Mouse (Mus musculus) midbrain, embryonic 11.5 days (tissue): Measurements from ENCODE around the gene Rps25. TPM values are rescaled to one million over a fixed set of nuclear protein-coding genes. Genes with fewer than 3 reads are reported as not detected.
"Not testable (repeated sequence)": the region's sequence is repeated elsewhere in the genome, so short reads cannot be mapped to it uniquely, and the experiment has no call there.

ENCODE experiments used
- ATAC-seq: fragments of 200-750 bp; cut with Nextera tagmentation; 2 replicates; pipeline ENCODE4 v1.8.0; 2017; ENCODE audit warnings: moderate TSS enrichment, moderate library complexity; ENCODE audit not compliant: low FRiP score
- DNase-seq: peaks from one replicate; pipeline ENCODE4 v3.0.0; 2015; ENCODE audit warnings: low spot score; ENCODE audit errors: missing footprints
- H3K27ac ChIP-seq: fragments of 300-500 bp; sonication (generic); 2 replicates; pipeline ENCODE4 v1.5.1; 2014; ENCODE audit warnings: low read depth, low read length
- H3K27me3 ChIP-seq: fragments of 300-500 bp; sonication (generic); 2 replicates; pipeline ENCODE4 v1.6.1; 2014; ENCODE audit warnings: mild to moderate bottlenecking, low read length, moderate library complexity, mixed read lengths; ENCODE audit not compliant: control insufficient read depth, insufficient read depth
- H3K36me3 ChIP-seq: fragments of 300-500 bp; sonication (generic); 2 replicates; pipeline ENCODE4 v1.6.1; 2014; ENCODE audit warnings: mild to moderate bottlenecking, low read length, moderate library complexity, mixed read lengths; ENCODE audit not compliant: control insufficient read depth, insufficient read depth
- H3K4me1 ChIP-seq: fragments of 300-500 bp; sonication (generic); 2 replicates; pipeline ENCODE4 v1.6.1; 2014; ENCODE audit warnings: low read length; ENCODE audit not compliant: control insufficient read depth, insufficient read depth
- H3K4me2 ChIP-seq: fragments of 300-500 bp; sonication (generic); 2 replicates; pipeline ENCODE4 v1.6.1; 2014; ENCODE audit warnings: mild to moderate bottlenecking, moderate library complexity
- H3K4me3 ChIP-seq: fragments of 300-500 bp; sonication (generic); 2 replicates; pipeline ENCODE4 v1.5.1; 2014; ENCODE audit warnings: low read depth, low read length
- H3K9ac ChIP-seq: fragments of 300-500 bp; sonication (generic); 2 replicates; pipeline ENCODE4 v1.6.1; 2014; ENCODE audit warnings: low read length
- H3K9me3 ChIP-seq: fragments of 300-500 bp; sonication (generic); 2 replicates; pipeline ENCODE4 v1.6.1; 2016; ENCODE audit warnings: low read length; ENCODE audit not compliant: control insufficient read depth
- WGBS: fragments of 180-500 bp; shearing (Covaris S2); extraction: QIAGEN DNeasy Blood & Tissue Kit; methylation state at CpG from one replicate; pipeline ENCODE4 v1.1.7; 2014; 5-methylcytosine and 5-hydroxymethylcytosine counted together
- polyA plus RNA-seq: library from polyadenylated mRNA; unstranded; fragments of >200 nt; fragmentation: Nextera tagmentation; extraction: Ambion mirVana; gene quantifications from 2 replicates; pipeline ENCODE4 v1.2.1, GENCODE M21; 2014

The Rps25 gene
- polyA plus RNA-seq, 1 experiment from 2014 or later: 1,826 TPM

DNA sequence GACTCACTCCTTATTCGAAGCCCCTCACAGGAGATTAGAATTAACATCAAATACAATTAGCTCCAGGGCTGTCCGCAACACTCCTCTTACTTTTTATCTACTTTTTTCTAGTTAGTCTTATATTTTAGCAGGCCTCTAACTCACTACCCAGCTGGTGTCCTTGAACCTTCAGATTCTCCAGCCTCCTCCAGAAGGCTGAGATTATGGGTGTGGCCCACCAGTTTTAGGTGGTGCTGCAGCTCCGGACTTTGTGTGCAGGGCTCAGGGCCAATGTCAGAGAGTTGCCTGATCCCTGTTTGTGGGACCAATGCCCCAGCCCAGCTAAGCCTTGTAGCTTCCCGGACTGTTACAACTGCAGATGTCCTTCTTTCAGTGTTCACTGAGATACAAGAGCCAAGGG, 16.6 kb downstream of the Rps25 start:
- Histone ChIP-seq H3K4me1 (no peaks in the 10 kb centered on the region), H3K9ac (no peak overlapping the region), H3K27ac (no peak overlapping the region), H3K36me3 (no peaks in the 10 kb centered on the region), H3K9me3 (no peaks in the 10 kb centered on the region), H3K27me3 (no peaks in the 10 kb centered on the region), H3K4me2 (no peak overlapping the region), H3K4me3 (no peak overlapping the region)
- DNase-seq: no peak
- ATAC-seq: no peak
- 83% methylated on average over 4 of the region's 4 CpGs for whole genome bisulfite sequencing

DNA sequence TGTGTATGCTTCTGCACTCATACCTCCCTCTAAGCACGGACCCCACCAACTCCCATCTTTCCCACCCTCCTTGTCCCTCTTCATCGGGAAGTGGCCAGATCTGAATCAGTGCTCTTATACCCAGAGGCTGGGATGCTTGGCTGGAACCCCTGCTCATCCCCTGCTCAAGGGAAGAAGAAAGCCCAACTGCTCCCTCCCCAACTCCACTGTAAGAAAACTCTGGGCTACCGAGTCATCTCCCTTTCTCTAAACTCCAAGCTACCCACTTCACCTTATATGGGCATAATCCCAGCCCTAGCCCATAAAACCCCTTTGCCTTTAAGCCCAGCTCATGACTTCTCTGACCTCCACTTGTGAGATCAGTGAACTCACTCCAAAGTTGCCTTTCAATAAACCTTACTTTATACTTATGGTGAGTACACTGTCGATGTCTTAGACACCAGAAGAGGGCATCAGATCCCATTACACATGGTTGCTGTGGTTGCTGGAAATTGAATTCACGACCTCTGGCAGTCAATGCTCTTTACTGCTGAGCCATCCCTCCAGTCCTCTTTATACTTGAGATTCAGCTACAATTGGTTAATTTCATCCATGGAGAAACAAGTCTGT, 25.7 kb downstream of the Rps25 start:
- 57% methylated on average over 5 of the region's 5 CpGs for WGBS
- Histone ChIP-seq H3K4me2 (no peak overlapping the region), H3K9me3 (no peaks in the 10 kb centered on the region)

DNA sequence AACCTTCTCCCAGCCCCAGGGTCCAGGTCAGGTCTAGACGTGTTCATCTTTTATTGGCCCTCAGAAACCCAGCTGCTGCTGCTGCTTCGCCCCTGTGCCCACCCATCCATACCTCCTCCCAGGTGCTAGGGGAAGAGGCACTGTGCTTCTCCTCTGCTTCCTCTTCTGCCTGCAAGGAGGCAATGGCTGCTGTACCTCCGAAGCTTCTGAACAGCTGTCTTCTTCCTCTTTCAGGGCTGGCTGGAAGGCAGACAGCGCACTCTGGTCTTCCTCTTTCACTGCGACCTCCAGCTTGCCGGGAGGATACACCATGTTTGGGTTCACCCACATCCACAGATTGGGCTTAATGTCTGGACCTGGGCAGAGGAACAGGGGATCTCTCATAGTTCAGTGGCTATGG, 28.8 kb downstream of the Rps25 start:
- no peak for ATAC-seq
- no peak overlapping the region for H3K4me2 ChIP-seq

More for the DNA sequence above, 25.7 kb downstream of the Rps25 start:
- no peak for DNase-seq
- H3K36me3 ChIP-seq: no peaks in the 10 kb centered on the region
- no peak overlapping the region for H3K9ac ChIP-seq
- no peaks in the 10 kb centered on the region for H3K4me1 ChIP-seq
- no peaks in the 10 kb centered on the region for H3K27me3 ChIP-seq
- H3K4me3 ChIP-seq: no peak overlapping the region
- ATAC-seq: no peak
- no peak overlapping the region for H3K27ac ChIP-seq

GRCm38 (mm10) chr9:44440961-44441360, 34.0 kb downstream of the Rps25 start, which contains the start of gene Foxr1:
Gene Foxr1, minus strand, starts transcription at chr9:44441136.
- no peak within 1 kb of the TSS for H3K9ac ChIP-seq
- no peak for DNase-seq
- no peak within 1 kb of the TSS for H3K4me3 ChIP-seq
- no peak within 1 kb of the TSS for H3K27ac ChIP-seq
- H3K9me3 ChIP-seq: no peaks in the 10 kb centered on the region
- WGBS: 72% methylated on average over 19 of the region's 19 CpGs
- no peaks in the 10 kb centered on the region for H3K4me1 ChIP-seq
- H3K36me3 ChIP-seq: no peaks in the 10 kb centered on the region
- ATAC-seq: no peak
- H3K27me3 ChIP-seq: no peaks in the 10 kb centered on the region
- no peak within 1 kb of the TSS for H3K4me2 ChIP-seq

More for the DNA sequence above, 28.8 kb downstream of the Rps25 start:
- H3K4me3 ChIP-seq: no peak overlapping the region
- no peak for DNase-seq
- H3K4me1 ChIP-seq: no peaks in the 10 kb centered on the region
- 84% methylated on average over 6 of the region's 6 CpGs for WGBS
- H3K27me3 ChIP-seq: no peaks in the 10 kb centered on the region
- H3K36me3 ChIP-seq: no peaks in the 10 kb centered on the region
- no peak overlapping the region for H3K27ac ChIP-seq
- H3K9me3 ChIP-seq: no peaks in the 10 kb centered on the region
- no peak overlapping the region for H3K9ac ChIP-seq

DNA sequence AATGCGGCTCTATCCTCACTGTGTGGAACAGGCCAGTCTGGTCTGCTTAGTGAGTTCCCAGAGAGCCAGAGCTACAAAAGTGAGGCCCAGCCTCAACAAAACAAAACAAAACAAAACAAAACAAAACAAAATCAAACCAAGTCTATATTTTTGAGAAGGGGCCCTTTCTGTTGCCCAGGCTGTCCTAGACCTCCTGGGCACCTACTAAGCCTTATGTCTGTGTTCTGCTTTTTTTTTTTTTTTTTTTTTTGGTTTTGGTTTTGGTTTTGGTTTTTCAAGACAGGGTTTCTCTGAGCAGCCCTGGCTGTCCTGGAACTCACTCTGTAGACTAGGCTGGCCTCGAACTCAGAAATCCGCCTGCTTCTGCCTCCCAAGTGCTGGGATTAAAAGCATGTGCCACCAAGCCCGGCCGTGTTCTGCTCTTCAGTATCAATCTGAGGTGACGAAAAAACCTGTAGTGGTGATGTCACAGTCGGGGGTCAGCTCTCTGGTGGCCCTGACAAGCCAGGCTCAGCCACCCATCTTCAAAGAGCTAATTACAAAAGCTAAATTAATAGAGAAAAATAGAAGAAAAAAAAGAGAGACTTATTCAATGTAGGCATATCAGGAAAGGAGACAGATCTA, 37.6 kb downstream of the Rps25 start:
- H3K4me3 ChIP-seq, H3K9ac ChIP-seq, H3K4me1 ChIP-seq, DNase-seq, H3K27me3 ChIP-seq, H3K36me3 ChIP-seq, H3K4me2 ChIP-seq, H3K27ac ChIP-seq, ATAC-seq, H3K9me3 ChIP-seq: not testable (repeated sequence)
- WGBS: 86% methylated on average over 7 of the region's 7 CpGs

DNA sequence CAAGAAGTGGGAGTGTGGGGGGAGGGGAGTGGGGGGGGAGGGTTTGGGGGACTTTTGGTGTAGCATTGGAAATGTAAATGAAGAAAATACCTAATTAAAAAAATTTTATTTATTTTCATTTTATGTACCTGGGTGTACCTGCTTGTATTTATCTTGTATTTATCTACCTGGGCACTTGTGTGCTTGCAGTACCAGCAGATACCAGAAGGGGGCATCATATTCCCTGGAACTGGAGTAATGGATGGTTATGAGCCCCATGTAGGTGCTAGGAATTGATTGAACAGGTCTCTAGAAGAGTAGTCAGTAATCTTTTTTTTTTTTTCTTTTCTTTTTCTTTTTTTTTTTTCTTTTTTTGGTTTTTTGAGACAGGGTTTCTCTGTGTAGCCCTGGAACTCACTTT, 43.4 kb downstream of the Rps25 start:
- peaks cover 5% of the 10 kb centered on the region for H3K4me1 ChIP-seq
- H3K27ac ChIP-seq: no peak overlapping the region
- H3K4me2 ChIP-seq: no peak overlapping the region
- no peak for ATAC-seq
- no peaks in the 10 kb centered on the region for H3K27me3 ChIP-seq
- no peaks in the 10 kb centered on the region for H3K9me3 ChIP-seq
- no peak overlapping the region for H3K9ac ChIP-seq
- no peaks in the 10 kb centered on the region for H3K36me3 ChIP-seq
- no peak overlapping the region for H3K4me3 ChIP-seq
- DNase-seq: no peak

GRCm38 (mm10) chr9:44454132-44454890, 47.4 kb downstream of the Rps25 start:
- H3K9ac ChIP-seq: peak overlapping the region; percentile 14; the same call in 1 of the 2 replicates
- H3K4me1 ChIP-seq: peaks cover 22% of the 10 kb centered on the region
- H3K9me3 ChIP-seq: no peaks in the 10 kb centered on the region
- peak; percentile 65 for ATAC-seq
- H3K36me3 ChIP-seq: no peaks in the 10 kb centered on the region
- no peak overlapping the region for H3K4me3 ChIP-seq
- WGBS: 10% methylated on average over 14 of the region's 14 CpGs
- DNase-seq: peak; percentile 99
- no peak overlapping the region for H3K27ac ChIP-seq
- H3K27me3 ChIP-seq: no peaks in the 10 kb centered on the region
- H3K4me2 ChIP-seq: no peak overlapping the region

GRCm38 (mm10) chr9:44454891-44455220, 47.9 kb downstream of the Rps25 start, which contains the start of gene Upk2:
Gene Upk2, minus strand, starts transcription at chr9:44454976.
- ATAC-seq: no peak
- no peaks in the 10 kb centered on the region for H3K9me3 ChIP-seq
- H3K27ac ChIP-seq: no peak within 1 kb of the TSS
- no peaks in the 10 kb centered on the region for H3K36me3 ChIP-seq
- H3K4me2 ChIP-seq: no peak within 1 kb of the TSS
- H3K27me3 ChIP-seq: no peaks in the 10 kb centered on the region
- peaks cover 22% of the 10 kb centered on the region for H3K4me1 ChIP-seq
- H3K4me3 ChIP-seq: no peak within 1 kb of the TSS
- WGBS: 12% methylated on average over 4 of the region's 4 CpGs
- DNase-seq: no peak
- peak within 1 kb of the TSS; percentile 14; the same call in 1 of the 2 replicates for H3K9ac ChIP-seq
